Mouse (Mus musculus): Measurements from ENCODE around the gene Luc7l3. TPM values are rescaled to one million over a fixed set of nuclear protein-coding genes. Genes with fewer than 3 reads are reported as not detected.
A peak's percentile ranks its signal among the peaks of the same experiment; 100 is the strongest.

Gene Luc7l3
- 133 and 145 TPM in 2 replicates for polyA plus RNA-seq (2015; fragmentation: Nextera tagmentation; extraction: Ambion mirVana)

DNA sequence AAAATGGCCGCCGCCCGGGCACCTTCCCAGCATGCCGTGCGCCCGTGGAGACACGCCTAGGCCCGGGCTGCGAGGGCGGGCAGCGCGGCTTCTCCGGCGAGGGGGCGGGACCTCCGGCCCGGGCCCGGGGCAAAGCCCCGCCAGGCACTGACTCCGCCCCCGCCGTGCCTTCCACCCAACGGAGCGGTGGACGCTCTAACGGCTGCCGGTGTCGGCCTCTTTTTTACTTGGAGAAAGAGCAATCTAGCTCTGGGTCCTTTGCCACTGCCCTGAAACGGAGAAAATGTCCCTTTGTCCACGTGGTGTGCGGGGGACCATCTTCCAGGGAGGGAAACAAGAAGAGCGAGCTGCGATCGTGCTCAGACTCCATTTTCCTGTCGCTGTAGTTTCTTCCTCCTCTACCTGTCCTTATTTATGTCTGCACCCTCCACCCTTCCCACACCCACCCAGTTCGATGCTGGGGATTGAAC, at the start of gene Luc7l3:
TSS of gene Luc7l3 (minus strand) at position 58 of the 470 bp plus-strand sequence.
- Histone ChIP-seq H3K27ac (peak within 1 kb of the TSS; percentile 98), H3K36me3 (peaks cover 9% of the 10 kb centered on the region), H3K27me3 (no peaks in the 10 kb centered on the region), H3K4me3 (peak within 1 kb of the TSS; percentile 98), H3K9me3 (no peaks in the 10 kb centered on the region), H3K9ac (peak within 1 kb of the TSS; percentile 99), H3K4me1 (peaks cover 36% of the 10 kb centered on the region), H3K4me2 (replicated peaks) (peak within 1 kb of the TSS; percentile 67)
- WGBS, result under 1% methylated on average over 36 of the region's 36 CpGs
- peak; percentile 97 for ATAC-seq (ENCODE audit: low FRiP score, low read depth)

DNA sequence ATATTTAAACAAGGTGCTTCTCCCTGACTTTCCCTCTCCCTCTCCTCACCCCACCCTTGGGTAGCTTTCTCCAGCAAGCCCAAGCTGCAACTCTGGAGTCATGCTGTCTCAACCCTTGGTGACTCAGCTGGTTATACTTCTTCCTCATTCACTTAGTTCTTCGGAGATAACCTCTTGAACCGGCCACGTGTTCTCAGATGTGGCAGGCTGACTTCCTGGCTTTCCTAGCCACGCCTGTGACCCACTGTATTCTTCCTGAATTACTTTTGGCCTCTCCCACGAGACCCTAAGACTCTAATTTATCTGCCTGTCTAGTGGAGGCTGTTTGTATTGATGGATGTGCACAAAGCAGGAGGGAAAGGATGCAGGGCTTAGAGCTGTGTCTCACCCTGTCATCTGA, 49.0 kb upstream of the Luc7l3 start:
- Histone ChIP-seq H3K4me1 (no peaks in the 10 kb centered on the region), H3K9me3 (no peaks in the 10 kb centered on the region; the same call in 1 of the 2 replicates), H3K27me3 (no peaks in the 10 kb centered on the region), H3K9ac (no peak overlapping the region), H3K36me3 (no peaks in the 10 kb centered on the region), H3K4me2 (replicated peaks) (no peak overlapping the region), H3K27ac (no peak overlapping the region), H3K4me3 (no peak overlapping the region)
- whole genome bisulfite sequencing, result 22% methylated on average over 5 of the region's 5 CpGs
- no peak for ATAC-seq (ENCODE audit: low FRiP score, low read depth)

DNA sequence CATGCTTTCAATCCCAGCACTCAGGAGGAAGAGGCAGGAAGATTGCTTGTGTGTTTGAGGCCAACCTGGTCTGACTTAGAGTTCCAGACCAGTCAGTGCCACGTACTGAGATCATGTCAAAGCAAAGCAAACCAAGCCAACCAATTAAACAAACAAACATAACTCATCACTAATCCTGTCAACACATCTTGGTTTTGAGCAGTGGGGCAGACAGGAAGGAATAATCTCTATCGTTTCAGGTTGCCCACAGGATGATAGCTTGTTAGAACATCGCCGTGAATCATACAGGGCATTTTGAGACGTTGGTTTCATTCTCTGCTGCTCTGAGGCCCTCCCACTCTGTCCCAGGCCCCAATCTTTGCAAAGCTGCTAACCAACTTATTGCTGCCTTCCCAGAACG, 48.2 kb upstream of the Luc7l3 start:
- no peak overlapping the region for H3K9ac ChIP-seq
- no peak overlapping the region for H3K4me2 ChIP-seq (replicated peaks)
- WGBS, result 72% methylated on average over 6 of the region's 6 CpGs
- no peak overlapping the region for H3K4me3 ChIP-seq
- H3K27ac ChIP-seq, result no peak overlapping the region
- H3K36me3 ChIP-seq, result no peaks in the 10 kb centered on the region
- no peak for ATAC-seq (ENCODE audit: low FRiP score, low read depth)
- no peaks in the 10 kb centered on the region; the same call in 1 of the 2 replicates for H3K9me3 ChIP-seq
- no peaks in the 10 kb centered on the region for H3K27me3 ChIP-seq
- H3K4me1 ChIP-seq, result no peaks in the 10 kb centered on the region

DNA sequence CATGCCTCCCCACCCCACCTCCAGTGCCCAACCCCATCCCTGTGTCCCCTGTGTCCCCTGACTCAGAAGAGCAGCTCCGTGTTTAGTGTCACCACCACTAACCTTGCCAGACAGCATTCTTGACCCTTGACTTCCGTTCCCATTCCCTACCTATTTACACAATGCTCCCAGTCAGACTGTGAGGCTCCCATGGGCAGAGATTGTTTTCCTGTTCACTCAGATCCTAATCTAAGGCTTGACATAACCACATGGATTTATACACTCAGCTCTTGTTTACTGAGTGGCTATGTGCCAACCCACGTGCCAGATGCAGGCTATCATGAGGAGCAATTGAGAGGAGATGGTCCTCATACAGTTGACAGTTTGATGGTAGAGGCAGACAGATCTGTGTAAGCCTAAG, 43.6 kb upstream of the Luc7l3 start:
- no peak overlapping the region for H3K9ac ChIP-seq
- no peaks in the 10 kb centered on the region for H3K36me3 ChIP-seq
- no peaks in the 10 kb centered on the region; the same call in 1 of the 2 replicates for H3K9me3 ChIP-seq
- H3K4me1 ChIP-seq, result no peaks in the 10 kb centered on the region
- WGBS, result 82% methylated on average over 3 of the region's 3 CpGs
- ATAC-seq (ENCODE audit: low FRiP score, low read depth), result no peak
- H3K4me3 ChIP-seq, result no peak overlapping the region
- no peak overlapping the region for H3K27ac ChIP-seq
- H3K4me2 ChIP-seq (replicated peaks), result no peak overlapping the region
- H3K27me3 ChIP-seq, result no peaks in the 10 kb centered on the region

DNA sequence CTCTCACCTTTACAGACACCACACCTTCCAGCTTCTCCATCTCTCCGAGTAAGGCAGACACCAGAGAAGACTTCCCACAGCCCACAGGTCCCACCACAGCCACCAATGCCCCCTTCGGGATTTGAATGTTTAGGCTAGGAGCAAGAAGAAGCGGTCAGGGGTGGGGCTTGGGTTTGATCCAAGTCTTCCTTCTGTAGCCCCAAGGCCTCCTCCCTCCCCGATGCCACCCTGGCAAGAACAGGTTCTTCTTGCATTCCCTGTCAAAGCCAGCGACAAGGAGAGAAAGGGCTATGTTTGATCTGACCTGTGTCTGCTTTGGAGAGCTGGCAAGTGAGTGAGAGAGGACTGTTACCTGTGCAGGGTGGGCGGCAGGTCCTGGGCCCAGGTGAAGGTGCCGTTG, 41.9 kb upstream of the Luc7l3 start:
- Histone ChIP-seq H3K27ac (no peak overlapping the region), H3K36me3 (no peaks in the 10 kb centered on the region), H3K9me3 (no peaks in the 10 kb centered on the region; the same call in 1 of the 2 replicates), H3K4me1 (no peaks in the 10 kb centered on the region), H3K9ac (no peak overlapping the region), H3K27me3 (no peaks in the 10 kb centered on the region), H3K4me2 (replicated peaks) (no peak overlapping the region), H3K4me3 (no peak overlapping the region)
- ATAC-seq (ENCODE audit: low FRiP score, low read depth), result no peak
- 81% methylated on average over 7 of the region's 7 CpGs for WGBS

DNA sequence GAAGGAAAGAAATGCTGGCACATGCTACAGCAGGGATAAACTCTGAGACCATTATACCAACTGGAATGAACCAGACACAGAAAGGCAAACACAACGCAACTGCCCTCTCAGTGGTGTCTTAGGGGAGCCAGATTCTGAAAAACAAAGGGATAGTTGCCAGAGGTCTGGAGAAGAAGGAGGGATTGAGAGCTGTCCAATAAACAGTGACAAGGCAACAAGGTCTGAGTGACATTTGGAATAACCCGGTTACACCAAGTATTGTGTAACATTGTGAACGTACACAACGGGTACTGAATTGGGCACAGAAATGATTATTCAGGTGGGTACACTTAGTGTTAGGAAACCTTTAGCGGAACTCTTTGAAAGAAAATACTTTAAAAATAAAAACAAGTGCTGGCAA, 40.3 kb upstream of the Luc7l3 start:
- no peaks in the 10 kb centered on the region; the same call in 1 of the 2 replicates for H3K9me3 ChIP-seq
- H3K27me3 ChIP-seq, result no peaks in the 10 kb centered on the region
- H3K4me2 ChIP-seq (replicated peaks), result no peak overlapping the region
- H3K9ac ChIP-seq, result no peak overlapping the region
- no peak for ATAC-seq (ENCODE audit: low FRiP score, low read depth)
- H3K36me3 ChIP-seq, result no peaks in the 10 kb centered on the region
- WGBS, result 94% methylated on average over 5 of the region's 5 CpGs
- no peaks in the 10 kb centered on the region for H3K4me1 ChIP-seq
- no peak overlapping the region for H3K4me3 ChIP-seq
- no peak overlapping the region for H3K27ac ChIP-seq

DNA sequence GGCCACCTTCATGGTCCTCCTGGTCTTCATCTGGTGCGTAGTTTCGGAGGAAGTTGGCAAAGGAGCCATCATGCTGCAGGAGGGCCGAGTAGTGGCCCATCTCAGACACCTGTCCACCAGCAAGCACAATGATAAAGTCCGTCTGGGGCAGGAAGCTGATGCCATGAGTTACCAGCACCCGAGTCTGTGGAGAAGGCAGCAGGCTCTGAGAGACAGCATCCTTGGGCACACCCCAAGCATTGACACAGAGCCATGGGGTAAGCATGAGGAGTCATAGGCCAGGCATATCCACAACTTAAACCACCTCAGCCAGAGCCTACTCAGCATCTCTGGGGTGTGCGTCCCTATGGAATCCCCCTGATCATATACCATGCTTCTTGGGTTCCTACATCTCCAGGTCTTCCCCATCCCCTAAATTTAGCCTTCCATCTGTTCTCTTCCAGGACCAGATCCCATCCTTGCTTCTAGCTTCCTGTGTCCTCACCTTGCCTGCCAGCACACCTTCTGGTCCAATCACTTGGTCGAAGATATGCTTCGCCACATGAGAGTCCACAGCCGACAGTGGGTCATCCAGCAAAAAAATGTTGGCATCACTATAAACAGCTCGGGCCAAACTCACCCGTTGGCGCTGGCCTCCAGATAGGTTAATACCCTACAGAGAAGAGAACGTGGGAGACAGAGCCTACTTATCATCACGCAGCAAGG, 39.5 kb upstream of the Luc7l3 start:
- Histone ChIP-seq H3K9ac (no peak overlapping the region), H3K9me3 (no peaks in the 10 kb centered on the region; the same call in 1 of the 2 replicates), H3K4me2 (replicated peaks) (no peak overlapping the region), H3K27me3 (no peaks in the 10 kb centered on the region), H3K36me3 (no peaks in the 10 kb centered on the region), H3K4me3 (no peak overlapping the region), H3K4me1 (no peaks in the 10 kb centered on the region), H3K27ac (no peak overlapping the region)
- 93% methylated on average over 14 of the region's 14 CpGs for WGBS
- no peak for ATAC-seq (ENCODE audit: low FRiP score, low read depth)

DNA sequence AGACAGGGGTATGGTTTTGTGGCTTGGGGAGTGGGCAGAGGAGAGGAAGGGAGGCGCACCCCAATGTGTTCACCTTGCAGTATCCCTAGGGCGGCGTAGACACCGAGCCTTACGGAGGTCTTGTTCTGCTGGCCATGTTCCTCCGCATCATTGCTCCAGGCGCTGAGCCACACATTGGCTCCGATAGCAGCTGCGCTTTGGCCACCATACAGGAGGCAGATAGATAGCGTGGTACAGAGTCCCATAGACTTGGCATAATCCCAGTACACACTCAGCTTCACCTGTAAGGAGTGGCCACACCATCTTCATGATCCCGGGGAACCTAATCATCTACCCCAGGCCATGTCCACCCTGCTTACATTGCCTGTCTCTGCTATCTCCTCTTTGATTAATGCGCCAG, 37.4 kb upstream of the Luc7l3 start:
- no peak overlapping the region for H3K27ac ChIP-seq
- no peak for ATAC-seq (ENCODE audit: low FRiP score, low read depth)
- no peak overlapping the region for H3K4me2 ChIP-seq (replicated peaks)
- no peak overlapping the region for H3K4me3 ChIP-seq
- H3K4me1 ChIP-seq, result no peaks in the 10 kb centered on the region
- H3K9ac ChIP-seq, result no peak overlapping the region
- H3K36me3 ChIP-seq, result no peaks in the 10 kb centered on the region
- H3K9me3 ChIP-seq, result no peaks in the 10 kb centered on the region
- WGBS, result 92% methylated on average over 12 of the region's 12 CpGs
- no peaks in the 10 kb centered on the region for H3K27me3 ChIP-seq

DNA sequence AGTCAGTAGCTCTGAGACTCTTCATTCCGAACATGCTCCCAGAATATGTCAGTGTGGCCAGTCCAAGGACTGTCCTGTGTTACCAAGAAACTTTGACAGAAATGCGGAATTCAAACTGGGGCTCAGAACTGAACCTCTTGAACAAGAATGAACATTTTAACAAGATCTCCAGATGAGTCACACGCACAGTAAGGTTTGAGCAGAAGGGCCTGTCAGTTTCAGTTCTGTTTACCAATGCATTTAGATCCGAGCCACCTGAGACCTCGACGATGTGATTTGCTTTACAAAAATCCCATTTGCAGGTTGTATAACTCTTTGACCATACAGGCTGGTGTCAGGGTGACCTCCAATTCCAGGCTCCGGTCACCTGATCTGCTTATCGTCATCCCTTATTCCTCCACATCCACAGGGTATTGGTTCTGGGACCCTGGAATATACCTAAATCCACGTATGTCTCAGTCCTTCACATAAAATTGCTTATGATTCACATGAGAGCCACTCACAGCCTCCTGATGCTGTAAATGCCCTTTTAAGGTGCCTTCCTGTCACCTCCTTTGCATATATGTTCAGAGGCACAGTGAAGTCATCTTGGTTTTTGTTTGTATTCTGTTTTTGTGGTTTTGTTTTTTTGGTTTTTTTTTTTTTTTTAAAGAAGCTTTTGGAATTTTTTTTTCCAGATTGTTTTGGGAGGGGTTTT, 33.9 kb upstream of the Luc7l3 start:
- no peaks in the 10 kb centered on the region for H3K4me1 ChIP-seq

DNA sequence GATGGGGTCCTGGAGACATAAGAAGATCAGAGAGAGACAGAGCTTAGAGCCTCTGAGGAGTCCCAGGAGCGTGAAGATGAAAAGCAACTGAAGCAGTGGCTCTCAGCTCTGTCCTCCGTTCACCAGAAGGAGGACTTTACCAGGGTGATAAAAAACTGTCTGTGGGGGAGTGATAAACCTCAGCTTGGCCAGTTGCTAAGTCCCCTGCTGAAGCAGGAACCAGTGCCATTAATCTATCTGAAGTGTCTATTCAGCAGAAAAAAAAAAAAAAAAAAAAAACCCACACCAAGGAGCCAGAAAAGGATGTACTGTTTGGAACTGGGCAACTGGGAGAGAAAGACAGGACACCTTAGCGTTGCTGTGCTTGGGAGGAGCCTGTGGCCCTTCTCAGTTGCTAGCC, 29.3 kb upstream of the Luc7l3 start:
- 0 out of 2 replicates have a peak, but pooled peaks cover 4% of the 10 kb centered on the region for H3K27me3 ChIP-seq
- no peak overlapping the region for H3K27ac ChIP-seq
- H3K9ac ChIP-seq, result no peak overlapping the region
- H3K36me3 ChIP-seq, result no peaks in the 10 kb centered on the region
- peaks cover 9% of the 10 kb centered on the region; the same call in 1 of the 2 replicates for H3K4me1 ChIP-seq
- no peak overlapping the region for H3K4me2 ChIP-seq (replicated peaks)
- H3K9me3 ChIP-seq, result no peaks in the 10 kb centered on the region
- no peak for ATAC-seq (ENCODE audit: low FRiP score, low read depth)
- WGBS, result 23% methylated on average over 3 of the region's 3 CpGs
- H3K4me3 ChIP-seq, result no peak overlapping the region

More for the DNA sequence above, 33.9 kb upstream of the Luc7l3 start:
- Histone ChIP-seq H3K9me3 (no peaks in the 10 kb centered on the region), H3K4me2 (replicated peaks) (no peak overlapping the region), H3K4me3 (no peak overlapping the region), H3K9ac (no peak overlapping the region), H3K27ac (no peak overlapping the region), H3K27me3 (0 out of 2 replicates have a peak, but pooled peaks cover 4% of the 10 kb centered on the region), H3K36me3 (no peaks in the 10 kb centered on the region)
- ATAC-seq (ENCODE audit: low FRiP score, low read depth), result no peak
- 80% methylated on average over 9 of the region's 9 CpGs for WGBS

DNA sequence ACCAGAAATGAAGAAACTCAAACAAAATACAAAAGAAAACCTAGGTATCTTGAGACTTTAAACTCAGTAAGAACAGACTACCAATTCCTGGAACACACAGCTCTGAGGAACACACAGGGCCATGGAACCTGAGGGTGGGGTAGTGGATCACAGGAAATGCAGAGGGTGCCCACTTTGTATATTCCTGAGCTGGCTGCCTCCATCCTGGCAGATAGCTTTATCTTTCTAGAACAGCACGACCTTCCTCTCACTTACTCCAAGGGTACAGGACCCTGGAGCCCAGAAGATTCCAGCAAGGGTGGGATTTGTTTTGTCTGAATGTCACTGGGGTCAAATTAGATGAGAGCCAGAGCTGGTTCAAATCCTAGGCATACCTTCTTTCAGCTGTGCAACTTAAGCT, 28.5 kb upstream of the Luc7l3 start:
- 0 out of 2 replicates have a peak, but pooled peaks cover 4% of the 10 kb centered on the region for H3K27me3 ChIP-seq
- no peak overlapping the region for H3K9ac ChIP-seq
- no peak overlapping the region for H3K27ac ChIP-seq
- H3K4me1 ChIP-seq, result peaks cover 16% of the 10 kb centered on the region
- H3K4me2 ChIP-seq (replicated peaks), result no peak overlapping the region
- 50% methylated on average over 1 of the region's 1 CpGs for WGBS
- no peaks in the 10 kb centered on the region for H3K36me3 ChIP-seq
- no peaks in the 10 kb centered on the region for H3K9me3 ChIP-seq
- no peak for ATAC-seq (ENCODE audit: low FRiP score, low read depth)
- no peak overlapping the region for H3K4me3 ChIP-seq

DNA sequence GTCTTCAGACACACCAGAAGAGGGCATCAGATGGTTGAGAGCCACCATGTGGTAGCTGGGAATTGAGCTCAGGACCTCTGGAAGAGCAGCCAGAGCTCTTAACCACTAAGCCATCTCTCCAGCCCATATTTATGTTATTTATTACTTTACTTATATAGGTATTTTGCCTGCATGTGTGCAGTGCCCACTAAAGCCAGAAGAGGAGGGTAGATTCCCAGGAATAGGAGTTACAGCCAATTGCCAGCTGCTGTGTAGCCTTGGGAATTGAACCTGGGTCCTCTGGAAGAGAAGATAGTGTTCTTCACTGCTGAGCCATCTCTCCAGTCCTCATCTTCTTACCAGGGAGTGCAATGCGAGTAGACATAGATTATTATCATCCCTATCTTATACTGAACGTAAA, 28.1 kb upstream of the Luc7l3 start:
- H3K27me3 ChIP-seq, result 0 out of 2 replicates have a peak, but pooled peaks cover 4% of the 10 kb centered on the region
- H3K9me3 ChIP-seq, result no peaks in the 10 kb centered on the region
- H3K9ac ChIP-seq, result no peak overlapping the region
- no peak for ATAC-seq (ENCODE audit: low FRiP score, low read depth)
- WGBS, result 79% methylated on average over 2 of the region's 2 CpGs
- H3K36me3 ChIP-seq, result no peaks in the 10 kb centered on the region
- no peak overlapping the region for H3K4me2 ChIP-seq (replicated peaks)
- H3K27ac ChIP-seq, result no peak overlapping the region
- H3K4me1 ChIP-seq, result peaks cover 21% of the 10 kb centered on the region
- no peak overlapping the region for H3K4me3 ChIP-seq
